Comparison of ENCODE assay signal across 8 mouse cellular contexts in the genomic region with DNA sequence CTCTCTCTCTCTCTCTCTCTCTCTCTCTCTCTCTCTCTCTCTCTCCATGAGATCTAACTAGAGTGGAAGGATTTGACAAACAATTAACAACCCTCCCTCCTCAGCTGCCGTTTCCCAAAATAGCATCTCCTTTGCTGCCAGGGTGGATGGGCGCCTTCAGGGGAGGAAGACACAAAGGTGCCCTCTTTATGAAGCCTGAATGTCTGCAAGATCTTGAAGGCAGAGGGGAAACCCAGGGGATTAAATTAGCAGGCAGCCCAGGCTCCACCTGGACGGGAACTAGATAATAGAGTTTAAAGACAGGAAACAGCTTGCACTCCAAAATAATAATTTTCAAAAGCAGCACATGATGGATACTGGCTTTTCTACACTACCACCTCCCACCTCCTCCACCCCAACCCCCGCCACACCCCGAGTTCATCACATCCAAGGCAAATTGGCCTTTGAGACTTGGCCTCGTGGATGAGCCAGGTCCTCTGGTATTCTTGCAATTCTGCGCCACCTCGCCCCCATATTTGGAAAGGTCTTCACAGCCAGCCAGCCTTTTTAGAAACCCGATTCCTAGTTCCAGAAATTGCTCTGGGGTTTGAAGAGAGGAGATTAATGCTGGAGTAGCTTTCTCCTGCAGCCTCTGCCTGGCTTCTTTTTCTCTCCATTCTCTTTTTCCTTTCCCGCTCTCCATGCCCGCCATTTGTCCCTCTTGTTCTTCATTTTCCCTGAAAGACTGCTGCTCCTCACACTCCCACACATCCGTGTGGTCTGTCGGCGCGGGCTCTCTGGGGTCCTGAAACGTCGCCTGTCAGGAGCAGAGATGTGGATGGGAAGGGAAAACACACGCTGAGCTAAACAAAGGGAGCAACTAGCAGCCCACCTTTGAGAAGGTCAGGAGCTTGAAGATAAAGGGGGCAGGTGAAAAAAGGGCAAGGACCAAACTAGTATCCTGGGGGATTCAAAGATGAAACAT. TPM values are rescaled to one million over a fixed set of nuclear protein-coding genes. Genes with fewer than 3 reads are reported as not detected.
DNase-seq lines count a peak whose midpoint lies in the region; ATAC-seq and TF ChIP-seq lines count a peak whose summit lies in the region.

No protein-coding gene starts in this region.

- peaks cover 13% of the 10 kb centered on the region for H3K4me1 ChIP-seq in kidney, embryonic 16.5 days (ENCODE audit: insufficient read depth, low read length)
- H3K4me1 ChIP-seq in forebrain, postnatal 0 days (ENCODE audit: insufficient read depth) = peaks cover 13% of the 10 kb centered on the region
- H3K4me1 ChIP-seq in limb, embryonic 12.5 days (replicated peaks) = peaks cover 19% of the 10 kb centered on the region
- H3K4me1 ChIP-seq in small intestine, adult 2 months (ENCODE audit: control insufficient read depth, insufficient read depth, insufficient read length, low read length) = peaks cover 6% of the 10 kb centered on the region

- H3K27ac ChIP-seq in kidney, embryonic 16.5 days (ENCODE audit: low read length) = no peak overlapping the region
- peak overlapping the region; percentile 80 for H3K27ac ChIP-seq in forebrain, postnatal 0 days (ENCODE audit: low read depth, low read length)
- no peak overlapping the region for H3K27ac ChIP-seq in limb, embryonic 12.5 days
- H3K27ac ChIP-seq in small intestine, adult 2 months (ENCODE audit: insufficient read depth, low read depth, low read length) = 0 out of 2 replicates have a peak overlapping the region, but pooled peaks have one; percentile 12

- peak overlapping the region; percentile 35; the same call in 1 of the 2 replicates for H3K9ac ChIP-seq in kidney, embryonic 16.5 days (replicated peaks; ENCODE audit: low read length)
- H3K9ac ChIP-seq in forebrain, postnatal 0 days = peak overlapping the region; percentile 34; the same call in 1 of the 2 replicates
- H3K9ac ChIP-seq in limb, embryonic 12.5 days (replicated peaks) = 0 out of 2 replicates have a peak overlapping the region, but pooled peaks have one; percentile 32

- 20% methylated on average over 18 of the region's 18 CpGs for WGBS in kidney, embryonic 16.5 days
- WGBS in forebrain, postnatal 0 days = 15% methylated on average over 18 of the region's 18 CpGs
- 24% methylated on average over 18 of the region's 18 CpGs for WGBS in limb, embryonic 12.5 days
- 62% methylated on average over 18 of the region's 18 CpGs for WGBS in small intestine, adult 2 months

- no peak for TF ChIP-seq CTCF in forebrain, postnatal 0 days (IDR thresholded peaks at IDR 0.05; ENCODE audit: low read depth)
- TF ChIP-seq CTCF in small intestine, adult 2 months (IDR thresholded peaks at IDR 0.05; ENCODE audit: extremely low read depth, insufficient read length, insufficient replicate concordance, low read depth, low read length) = no peak

- DNase-seq in kidney, adult 9 months = no peak
- no peak for DNase-seq in forebrain, postnatal 0 days
- no peak for DNase-seq in urinary bladder, postnatal 14 days (ENCODE audit: low spot score)
- no peak for DNase-seq in layer of hippocampus, postnatal 25 days (ENCODE audit: extremely low spot score in 1 of 2, low spot score in 1 of 2)
- no peak for DNase-seq in frontal cortex, postnatal 36 days (ENCODE audit: low spot score in 2 of 2)

- H3K9me3 ChIP-seq in kidney, embryonic 16.5 days (ENCODE audit: low read length) = no peaks in the 10 kb centered on the region
- no peaks in the 10 kb centered on the region for H3K9me3 ChIP-seq in forebrain, postnatal 0 days (ENCODE audit: low read length)
- H3K9me3 ChIP-seq in limb, embryonic 12.5 days = no peaks in the 10 kb centered on the region

- H3K4me2 ChIP-seq in kidney, embryonic 16.5 days (replicated peaks; ENCODE audit: low read depth, low read length) = peak overlapping the region; percentile 36
- H3K4me2 ChIP-seq in forebrain, postnatal 0 days (ENCODE audit: low read depth) = peak overlapping the region; percentile 26
- H3K4me2 ChIP-seq in limb, embryonic 12.5 days = peak overlapping the region; percentile 34

- H3K27me3 ChIP-seq in kidney, embryonic 16.5 days (ENCODE audit: insufficient read depth, low read length) = no peaks in the 10 kb centered on the region
- no peaks in the 10 kb centered on the region for H3K27me3 ChIP-seq in forebrain, postnatal 0 days (ENCODE audit: insufficient read depth, low read length)
- no peaks in the 10 kb centered on the region for H3K27me3 ChIP-seq in limb, embryonic 12.5 days
- no peaks in the 10 kb centered on the region for H3K27me3 ChIP-seq in small intestine, adult 2 months (ENCODE audit: control insufficient read depth, insufficient read depth, low read length)

- ATAC-seq in kidney, embryonic 16.5 days (ENCODE audit: low FRiP score, low TSS enrichment) = no peak
- peak; percentile 73 for ATAC-seq in forebrain, postnatal 0 days
- ATAC-seq in limb, embryonic 12.5 days (ENCODE audit: insufficient number of reproducible peaks, insufficient read depth, low FRiP score, low TSS enrichment, low read depth) = no peak

- TF ChIP-seq POLR2A in small intestine, adult 2 months (IDR thresholded peaks at IDR 0.05; ENCODE audit: low read depth, low read length) = no peak

- H3K4me3 ChIP-seq in kidney, embryonic 16.5 days (ENCODE audit: low read length) = peak overlapping the region; percentile 11; the same call in 1 of the 2 replicates
- no peak overlapping the region for H3K4me3 ChIP-seq in forebrain, postnatal 0 days (ENCODE audit: low read depth, low read length)
- H3K4me3 ChIP-seq in limb, embryonic 12.5 days (replicated peaks) = no peak overlapping the region
- H3K4me3 ChIP-seq in small intestine, adult 2 months (ENCODE audit: low read depth, low read length) = no peak overlapping the region

- H3K36me3 ChIP-seq in kidney, embryonic 16.5 days (ENCODE audit: insufficient read depth, low read length) = no peaks in the 10 kb centered on the region
- no peaks in the 10 kb centered on the region for H3K36me3 ChIP-seq in forebrain, postnatal 0 days (ENCODE audit: insufficient read depth)
- H3K36me3 ChIP-seq in limb, embryonic 12.5 days = no peaks in the 10 kb centered on the region
- no peaks in the 10 kb centered on the region for H3K36me3 ChIP-seq in small intestine, adult 2 months (ENCODE audit: control insufficient read depth, insufficient read depth, low read length)

RNA-seq across cellular contexts. Expression of gene Ier5, which starts 10.2 kb away (rescaled TPM):
- 4.4 and 5.3 TPM in 2 replicates for polyA plus RNA-seq in kidney, embryonic 16.5 days (2015; fragmentation: Nextera tagmentation; extraction: Ambion mirVana)
- 46.0 and 47.6 TPM in 2 replicates for total RNA-seq in forebrain, postnatal 0 days (2014; rRNA removed)
- polyA plus RNA-seq in forebrain, postnatal 0 days (2015; fragmentation: Nextera tagmentation; extraction: Ambion mirVana) = 9.4 and 11.6 TPM in 2 replicates
- 15.8 and 16.1 TPM in 2 replicates for polyA plus RNA-seq in limb, embryonic 12.5 days (2016; fragmentation: Nextera tagmentation; extraction: Ambion mirVana)
- 25.4 and 63.9 TPM in 2 replicates for polyA plus RNA-seq in small intestine, adult 2 months (2012; rRNA removed)
- total RNA-seq in layer of hippocampus, postnatal 25 days (2021) = 10 to 100 TPM; 28.2 to 28.6 TPM

RNA-seq across cellular contexts. Expression of gene Mr1, which starts 36.9 kb away (rescaled TPM):
- polyA plus RNA-seq in kidney, embryonic 16.5 days (2015; fragmentation: Nextera tagmentation; extraction: Ambion mirVana) = 7.1 and 8.6 TPM in 2 replicates
- total RNA-seq in forebrain, postnatal 0 days (2014; rRNA removed) = 2.8 and 5.1 TPM in 2 replicates
- 2.0 and 2.6 TPM in 2 replicates for polyA plus RNA-seq in forebrain, postnatal 0 days (2015; fragmentation: Nextera tagmentation; extraction: Ambion mirVana)
- polyA plus RNA-seq in limb, embryonic 12.5 days (2016; fragmentation: Nextera tagmentation; extraction: Ambion mirVana) = 4.0 and 5.0 TPM in 2 replicates
- polyA plus RNA-seq in small intestine, adult 2 months (2012; rRNA removed) = 0.47 and 0.66 TPM in 2 replicates
- total RNA-seq in layer of hippocampus, postnatal 25 days (2021) = 1 to 10 TPM; 2.2 to 3.3 TPM

RNA-seq across cellular contexts. Expression of gene Stx6, which starts 48.8 kb away (rescaled TPM):
- polyA plus RNA-seq in kidney, embryonic 16.5 days (2015; fragmentation: Nextera tagmentation; extraction: Ambion mirVana) = 70.9 and 78.0 TPM in 2 replicates
- 120 and 122 TPM in 2 replicates for total RNA-seq in forebrain, postnatal 0 days (2014; rRNA removed)
- 89.2 and 97.5 TPM in 2 replicates for polyA plus RNA-seq in forebrain, postnatal 0 days (2015; fragmentation: Nextera tagmentation; extraction: Ambion mirVana)
- 112 and 113 TPM in 2 replicates for polyA plus RNA-seq in limb, embryonic 12.5 days (2016; fragmentation: Nextera tagmentation; extraction: Ambion mirVana)
- polyA plus RNA-seq in small intestine, adult 2 months (2012; rRNA removed) = 15.4 and 32.4 TPM in 2 replicates
- total RNA-seq in layer of hippocampus, postnatal 25 days (2021) = 100 to 1,000 TPM; 118 to 122 TPM

Comparison
In these comparisons a context has a peak if more than half of its experiments do, and no peak if none do; other contexts are left out.
1. H3K27ac ChIP-seq: peak in forebrain, postnatal 0 days (single experiment) and small intestine, adult 2 months (single experiment); none in kidney, embryonic 16.5 days (single experiment) and limb, embryonic 12.5 days (single experiment).
2. Peak in every context shown above with its lines, with median percentiles within 50 percentile points of each other: H3K4me2 ChIP-seq and H3K9ac ChIP-seq.